Mouse (Mus musculus) left cerebral cortex, postnatal 25 days (tissue): ENCODE results near the gene Kbtbd13. TPM values are rescaled to one million over a fixed set of nuclear protein-coding genes. Genes with fewer than 3 reads are reported as not detected.

Experiments used
- DNase-seq, 2 experiments: peaks; one replicate each; pipeline ENCODE4 v3.0.0; 2022; ENCODE audit warnings: low spot score in 2 of 2, mixed read lengths in 1 of 2
- intact Hi-C: fragments of 180-260 bp; cut with DNase I; formaldehyde crosslinking; loops from one replicate; pipeline ENCODE4 v1.15.1; 2025
- total RNA-seq, 2 experiments: library from RNA; stranded (reverse); gene quantifications; 2 replicates each; pipeline ENCODE4 v1.2.3; 2021

Gene Kbtbd13
- under 1 TPM; 0.11 to 0.32 TPM for total RNA-seq

- DNase-seq, result no peak
- intact Hi-C loops, result no loop called here
Observed at GRCm38 (mm10) chr9:65391613-65391964, at the start of gene Kbtbd13. Kbtbd13 (minus strand) TSS chr9:65391652.

- DNase-seq, result peak; percentile 87 to 91
- intact Hi-C loops, result no loop called here
Observed at GRCm38 (mm10) chr9:65435671-65436301, 44.3 kb upstream of the Kbtbd13 start, which contains the start of gene Mtfmt. Mtfmt (plus strand) TSS chr9:65435782.

GRCm38 (mm10) chr9:65435211-65435610, 43.8 kb upstream of the Kbtbd13 start:
- intact Hi-C loops, result no loop called here
- DNase-seq, result no peak

DNA sequence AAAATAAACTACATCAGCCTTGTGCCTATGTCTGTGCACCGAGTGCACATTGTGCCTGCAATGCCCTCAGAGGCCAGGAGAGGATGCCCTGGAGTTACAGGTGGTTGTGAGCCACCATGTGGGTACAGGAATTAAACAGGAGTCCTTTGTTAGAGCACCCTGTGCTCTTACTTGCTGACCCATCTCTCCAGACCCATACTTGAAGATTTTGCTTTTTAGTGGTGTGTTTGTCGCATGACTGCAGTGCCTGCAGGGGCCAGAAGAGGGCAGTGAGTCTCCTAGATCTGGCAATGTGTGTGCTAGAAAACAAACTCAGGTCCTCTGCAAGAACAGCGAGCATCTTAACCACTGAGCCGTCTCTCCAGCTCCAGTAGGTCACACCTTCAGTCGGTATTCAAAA, 42.7 kb upstream of the Kbtbd13 start:
- peak in 1 of 2 experiments; percentile 23 for DNase-seq
- intact Hi-C loops, result no loop called here

- DNase-seq, result peak; percentile 87 to 94
- intact Hi-C loops, result loop anchor here (1.0 kb wide), 2 partner anchors 39 to 60 kb away; no protein-coding TSS in a partner anchor
Observed at GRCm38 (mm10) chr9:65432236-65432635, 40.8 kb upstream of the Kbtbd13 start.

GRCm38 (mm10) chr9:65430921-65431320, 39.5 kb upstream of the Kbtbd13 start:
- no peak for DNase-seq
- intact Hi-C loops, result no loop called here

- intact Hi-C loops, result no loop called here
- no peak for DNase-seq
Observed at GRCm38 (mm10) chr9:65430401-65430800, 38.9 kb upstream of the Kbtbd13 start.

DNA sequence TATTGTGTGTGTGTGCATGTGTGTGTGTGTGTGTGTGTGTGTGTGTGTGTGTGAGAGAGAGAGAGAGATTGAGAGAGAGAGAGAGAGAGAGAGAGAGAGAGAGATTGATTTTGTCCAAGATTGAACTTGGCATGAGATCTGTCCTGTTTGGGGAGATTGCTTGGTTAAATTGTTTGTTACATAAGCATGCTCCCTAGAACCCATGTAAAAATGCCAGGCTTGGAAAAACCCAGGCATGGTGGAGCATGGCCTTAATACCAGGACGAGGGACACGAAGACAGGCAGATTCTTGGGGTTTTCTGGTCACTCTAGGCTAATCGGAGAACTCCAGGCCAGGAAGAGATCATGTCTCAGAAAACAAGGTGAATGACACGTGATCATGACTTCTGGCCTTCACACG, 36.6 kb upstream of the Kbtbd13 start:
- no peak for DNase-seq

DNA sequence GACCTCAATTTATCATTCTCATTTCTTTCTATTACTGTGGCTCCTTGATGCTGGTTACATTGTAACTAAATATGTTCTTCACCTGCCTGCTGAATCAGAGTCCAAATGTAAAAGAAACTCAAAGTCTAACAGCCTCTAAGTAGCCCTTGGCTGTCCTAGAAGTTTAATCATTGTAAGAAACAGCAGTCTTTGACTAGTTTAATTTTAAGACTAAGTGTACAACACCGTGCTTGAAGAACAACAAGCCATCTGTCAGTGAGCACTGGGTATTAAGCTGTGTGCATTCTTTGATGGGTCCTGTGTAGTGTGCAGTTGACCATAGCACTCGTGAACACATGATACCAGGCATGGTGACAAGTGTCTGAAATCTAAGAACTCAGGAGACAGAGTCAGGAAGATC, 36.1 kb upstream of the Kbtbd13 start:
- intact Hi-C loops, result no loop called here
- DNase-seq, result no peak

More for the DNA sequence above, 36.6 kb upstream of the Kbtbd13 start:
- intact Hi-C loops, result no loop called here

- no peak for DNase-seq
- intact Hi-C loops, result no loop called here
Observed at GRCm38 (mm10) chr9:65424393-65424792, 32.9 kb upstream of the Kbtbd13 start.

DNA sequence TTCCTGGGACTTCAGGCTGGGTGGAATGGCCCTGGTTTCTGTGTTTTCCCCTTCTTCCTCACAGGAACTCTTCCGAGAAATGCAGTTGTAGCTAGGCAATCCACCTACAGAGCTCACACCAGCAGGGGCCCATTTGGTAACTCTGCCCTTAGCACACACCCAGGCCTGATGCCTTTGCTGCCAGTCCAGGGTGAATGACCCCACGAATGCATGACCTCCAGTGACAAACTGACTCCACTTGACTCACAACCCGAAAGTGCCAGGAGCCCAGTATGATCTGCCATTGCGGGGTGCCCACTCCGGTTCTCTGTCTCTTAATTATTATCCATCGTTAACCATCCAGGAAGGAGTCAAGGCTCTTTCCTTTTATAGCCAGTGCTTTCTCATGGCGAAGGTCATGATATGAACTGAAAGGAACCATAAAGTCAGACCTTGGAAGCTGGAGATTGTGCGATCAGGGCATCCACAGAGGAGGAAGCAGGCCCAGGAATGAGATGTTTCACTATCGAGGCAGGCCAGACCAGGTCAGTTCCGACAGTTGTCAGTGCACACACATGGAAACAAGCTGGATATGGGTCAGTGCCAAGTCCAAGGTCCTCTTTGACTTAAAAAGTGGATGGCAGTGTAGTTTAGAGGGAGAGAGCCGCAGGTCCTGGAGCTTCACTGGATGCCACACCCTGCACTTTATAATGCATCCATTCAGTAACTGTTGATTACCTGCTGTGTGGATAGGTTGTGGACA, 31.5 kb upstream of the Kbtbd13 start, which contains the start of gene Slc51b:
Gene Slc51b, minus strand, starts transcription at position 196 of the 742 bp plus-strand sequence.
- no peak for DNase-seq
- intact Hi-C loops, result no loop called here

- no peak for DNase-seq
- intact Hi-C loops, result no loop called here
Observed at GRCm38 (mm10) chr9:65419633-65420032, 28.2 kb upstream of the Kbtbd13 start.

GRCm38 (mm10) chr9:65417738-65418137, 26.3 kb upstream of the Kbtbd13 start:
- no peak for DNase-seq
- intact Hi-C loops, result no loop called here

GRCm38 (mm10) chr9:65411326-65411725, 19.9 kb upstream of the Kbtbd13 start:
- no peak for DNase-seq
- intact Hi-C loops, result no loop called here

DNA sequence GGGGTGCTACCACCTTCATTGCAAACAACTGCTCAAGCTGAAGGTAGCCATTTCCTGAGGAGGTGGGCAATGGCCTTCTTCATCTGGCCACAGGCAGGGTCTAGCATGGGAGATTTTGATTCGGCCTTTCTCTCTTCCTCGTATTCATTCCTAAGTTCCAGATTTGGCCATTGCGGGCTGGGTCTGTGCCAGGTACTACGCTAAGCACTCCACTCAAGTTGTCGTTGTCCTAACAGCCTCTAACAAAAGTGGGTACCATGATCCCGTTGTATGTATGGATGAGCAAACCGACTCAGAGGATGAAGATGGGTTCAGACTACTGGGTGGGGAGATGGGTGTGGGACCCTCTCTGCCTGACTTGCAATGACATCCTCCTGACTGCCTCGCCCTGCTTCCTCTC, 18.9 kb upstream of the Kbtbd13 start:
- intact Hi-C loops, result no loop called here

DNA sequence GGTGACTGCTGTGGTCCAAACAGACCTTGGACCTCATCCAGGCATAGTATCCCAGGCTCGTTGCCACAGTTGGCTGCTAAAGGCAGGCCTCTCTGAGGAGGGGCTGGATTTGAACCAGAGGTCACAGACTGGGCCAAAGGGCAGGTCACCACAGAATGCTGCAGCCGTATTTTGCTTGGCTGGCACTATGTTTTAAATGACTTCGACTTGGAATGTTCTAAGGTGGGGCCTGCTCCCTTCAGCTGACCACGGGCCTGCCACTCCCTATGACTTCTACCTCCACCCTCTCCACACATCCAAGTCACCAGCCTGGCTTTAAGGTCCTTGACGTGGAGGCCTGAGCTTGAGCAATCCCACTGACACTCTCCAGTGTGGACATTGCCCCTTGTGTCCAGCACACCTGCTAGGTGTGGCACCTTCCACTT, 17.4 kb upstream of the Kbtbd13 start:
- no peak for DNase-seq
- intact Hi-C loops, result no loop called here

More for the DNA sequence above, 18.9 kb upstream of the Kbtbd13 start:
- DNase-seq, result no peak

DNA sequence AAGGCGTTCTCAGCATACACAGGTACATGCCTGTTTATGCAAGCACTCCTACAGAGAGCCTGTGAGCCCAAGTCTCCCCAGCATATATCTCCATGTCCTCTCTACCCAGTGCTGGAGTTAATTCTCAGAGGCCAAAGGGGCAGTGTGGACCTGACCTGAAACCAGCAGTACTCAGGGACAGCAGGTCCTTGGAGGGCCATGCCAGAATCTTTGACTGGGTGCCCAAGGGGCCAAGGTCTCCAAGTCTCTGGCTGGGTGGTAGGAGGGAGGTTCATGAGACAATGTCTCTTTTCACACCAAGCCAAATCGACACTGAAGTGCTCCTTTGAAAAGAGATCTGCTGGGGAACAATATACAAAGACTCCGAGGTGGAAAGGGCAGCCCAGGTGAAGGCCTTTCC, 16.4 kb upstream of the Kbtbd13 start:
- DNase-seq, result no peak
- intact Hi-C loops, result no loop called here

DNA sequence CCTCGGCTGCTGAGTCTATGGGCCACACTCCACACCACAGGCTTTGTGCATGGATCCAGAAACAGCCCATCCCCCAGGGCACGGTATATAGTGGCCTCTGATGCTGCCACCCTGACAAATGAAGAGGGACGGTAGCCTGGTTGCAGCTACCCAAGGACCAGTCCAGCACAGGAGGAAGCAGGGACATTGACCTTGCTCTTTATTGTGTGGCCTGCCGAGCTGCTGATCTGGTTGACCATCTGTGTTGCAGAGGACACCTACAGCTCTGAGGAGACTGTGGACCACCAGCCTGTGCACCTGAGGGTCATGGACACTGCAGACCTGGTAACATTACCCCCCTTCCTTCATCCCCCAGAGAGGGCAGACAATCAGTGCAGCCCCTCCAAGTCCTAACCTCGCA, 15.9 kb upstream of the Kbtbd13 start:
- intact Hi-C loops, result no loop called here
- no peak for DNase-seq

DNA sequence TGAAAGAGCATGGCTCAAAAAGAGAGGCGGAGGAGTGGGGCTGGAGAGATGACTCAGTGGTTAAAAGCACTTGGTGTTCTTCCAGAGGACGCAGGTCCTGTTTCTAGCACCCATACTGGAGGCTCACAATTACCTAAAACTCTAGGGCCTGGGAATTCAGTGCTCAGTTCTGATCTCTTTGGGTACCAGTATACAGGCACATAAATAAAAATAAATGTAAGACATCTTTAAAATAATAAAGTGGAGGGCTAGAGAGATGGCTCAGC, 13.7 kb upstream of the Kbtbd13 start:
- intact Hi-C loops, result no loop called here

GRCm38 (mm10) chr9:65404331-65405183, 13.1 kb upstream of the Kbtbd13 start:
- intact Hi-C loops, result no loop called here

More for the DNA sequence above, 13.7 kb upstream of the Kbtbd13 start:
- DNase-seq, result no peak

More at GRCm38 (mm10) chr9:65404331-65405183, 13.1 kb upstream of the Kbtbd13 start:
- peak; percentile 65 to 77 for DNase-seq
